Mouse (Mus musculus): ENCODE results near the gene Trhr2.
"Not testable (repeated sequence)": the region's sequence is repeated elsewhere in the genome, so short reads cannot be mapped to it uniquely, and the experiment has no call there.

Trhr2 gene

DNA sequence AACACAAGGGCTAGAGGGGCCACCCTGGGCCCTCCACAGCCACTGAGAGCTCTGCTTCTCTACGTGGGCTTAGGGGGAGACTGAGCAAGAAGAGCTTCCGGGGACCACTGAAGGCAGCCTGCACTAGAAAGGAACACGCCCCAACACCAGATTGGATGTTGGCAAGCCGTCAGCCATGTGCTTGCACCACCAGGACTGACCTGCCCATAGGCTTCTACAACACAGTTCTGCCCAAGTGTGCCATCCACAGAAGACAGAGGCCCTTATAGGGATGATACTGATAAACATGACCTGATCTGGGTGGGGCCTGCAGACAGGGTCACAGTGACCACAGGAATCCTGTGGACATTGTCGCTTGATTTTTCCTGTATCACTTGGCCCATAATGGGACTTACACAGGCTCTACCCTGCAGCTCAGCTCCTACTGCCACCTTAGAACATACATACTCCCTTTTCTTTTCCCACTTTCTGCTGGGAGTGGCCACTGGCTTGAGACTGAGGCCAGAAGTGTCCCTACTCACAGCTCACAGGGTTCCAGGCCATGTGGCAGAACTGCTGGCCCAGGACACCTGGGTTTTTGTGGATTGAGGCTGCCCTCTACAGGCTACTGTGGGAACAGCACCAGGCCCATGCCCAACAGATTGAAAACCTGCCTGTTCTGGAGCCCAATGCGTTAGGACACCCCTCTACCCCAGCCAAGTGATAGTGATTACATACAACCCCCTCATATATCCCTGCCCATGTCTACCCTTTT, 27.6 kb downstream of the Trhr2 start:
- peak; percentile 60 to 77 for DNase-seq (ENCODE audit: low spot score in 2 of 2)

DNA sequence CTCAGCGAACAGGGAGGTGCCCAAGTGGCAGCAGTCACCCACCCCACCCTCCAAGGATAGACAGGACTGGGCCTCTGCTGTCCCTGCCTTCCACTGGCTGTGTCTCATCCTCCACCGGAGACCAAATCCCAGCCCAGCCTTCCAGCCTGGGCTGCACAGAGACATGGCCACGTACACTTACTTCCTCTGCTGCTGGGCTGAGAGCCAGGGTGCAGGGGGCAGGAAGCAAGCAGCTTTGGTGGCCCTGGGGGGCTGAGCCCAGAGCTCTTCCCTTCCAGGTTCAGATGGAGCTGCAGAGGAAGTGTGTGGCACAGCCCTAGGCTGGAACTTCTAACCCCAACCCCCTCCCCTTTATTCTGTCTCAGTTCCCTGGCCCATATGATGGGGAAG, 29.4 kb downstream of the Trhr2 start:
- DNase-seq (ENCODE audit: low spot score in 2 of 2) = no peak

DNA sequence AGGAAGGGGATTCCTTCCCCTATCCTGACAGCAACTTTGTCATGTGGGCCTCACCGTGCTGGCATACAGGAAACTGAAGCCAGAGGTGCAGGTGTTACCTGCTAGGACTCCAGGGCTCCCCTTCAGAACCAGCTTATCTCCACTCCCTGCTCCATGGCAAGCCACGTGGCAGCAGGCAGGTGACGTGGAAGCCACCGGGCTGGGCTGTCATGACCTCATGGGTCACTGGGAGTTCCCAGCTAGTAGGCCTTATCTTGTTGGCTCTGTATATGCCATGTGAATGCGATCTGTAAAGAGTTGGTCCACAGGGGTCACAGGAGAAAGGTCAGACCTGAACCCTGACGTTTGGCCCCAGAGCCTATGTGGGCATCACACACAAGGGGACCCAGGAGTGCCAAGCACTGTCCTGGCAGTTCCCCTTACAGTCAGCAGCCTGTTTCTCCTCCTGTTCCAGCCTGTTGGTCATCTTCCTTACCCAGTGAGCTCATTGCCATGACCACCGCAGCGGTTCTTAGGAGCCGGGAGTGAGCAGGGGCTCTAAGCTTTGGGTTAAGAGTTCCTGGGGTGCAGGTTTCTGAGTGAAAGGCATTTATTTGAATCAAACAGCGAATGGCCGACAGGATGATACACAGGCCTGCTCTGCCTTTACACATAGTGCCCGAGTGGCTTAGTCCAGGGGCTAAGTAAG, 30.0 kb downstream of the Trhr2 start:
- no peak for DNase-seq (ENCODE audit: low spot score in 2 of 2)

DNA sequence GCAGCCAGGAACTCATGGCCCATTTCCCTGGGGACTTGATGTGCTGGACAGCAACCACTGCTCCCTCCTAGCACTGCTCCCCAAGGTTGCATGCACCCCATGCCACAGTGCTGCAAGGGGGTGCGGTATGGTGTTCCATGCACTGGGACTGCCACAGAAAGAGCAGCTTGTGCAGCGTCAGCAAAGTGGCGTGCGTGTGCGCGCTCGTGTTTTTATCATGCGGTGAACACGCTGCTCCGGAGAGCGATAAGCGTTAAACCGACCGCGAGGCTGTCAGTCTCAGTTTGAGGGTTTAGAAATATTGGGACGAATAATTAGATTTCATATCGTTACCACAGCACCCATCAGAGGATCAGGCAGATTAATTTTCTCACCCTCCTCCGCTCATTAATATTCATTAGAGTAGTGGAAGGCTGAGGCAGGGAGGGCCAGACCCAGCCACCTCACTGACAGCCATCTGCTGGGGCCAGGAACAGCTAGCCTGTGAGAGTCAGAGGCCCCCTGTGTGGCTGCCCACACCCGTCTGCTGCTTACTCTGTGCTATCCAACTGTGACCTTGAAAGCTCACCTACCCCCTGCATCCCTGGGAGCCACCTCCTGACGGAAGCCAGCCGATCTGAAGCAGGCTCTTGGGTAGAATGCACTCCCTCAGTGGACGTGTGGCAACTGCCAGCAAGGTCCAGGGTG, 30.9 kb downstream of the Trhr2 start:
- no peak for DNase-seq (ENCODE audit: low spot score in 2 of 2)

DNA sequence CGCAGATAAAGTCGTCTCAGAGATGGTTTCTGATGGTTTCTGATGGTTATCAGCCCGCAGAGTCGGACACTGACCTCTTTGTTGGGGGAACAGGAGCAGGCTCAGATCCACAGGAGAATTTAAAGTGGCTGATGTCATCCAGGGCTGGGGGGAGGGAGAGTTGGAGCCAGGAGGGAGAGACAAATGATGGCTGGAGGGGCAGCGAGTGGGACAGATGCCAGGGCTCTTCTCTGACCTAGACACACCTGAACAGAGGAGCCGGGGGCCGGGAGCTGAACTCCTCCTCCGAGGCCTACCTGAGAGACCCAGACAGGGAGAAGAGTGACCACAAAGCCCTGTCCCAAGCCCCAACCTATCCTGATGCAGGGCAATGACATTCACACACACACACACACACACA, 31.5 kb downstream of the Trhr2 start:
- no peak for DNase-seq (ENCODE audit: low spot score in 2 of 2)

DNA sequence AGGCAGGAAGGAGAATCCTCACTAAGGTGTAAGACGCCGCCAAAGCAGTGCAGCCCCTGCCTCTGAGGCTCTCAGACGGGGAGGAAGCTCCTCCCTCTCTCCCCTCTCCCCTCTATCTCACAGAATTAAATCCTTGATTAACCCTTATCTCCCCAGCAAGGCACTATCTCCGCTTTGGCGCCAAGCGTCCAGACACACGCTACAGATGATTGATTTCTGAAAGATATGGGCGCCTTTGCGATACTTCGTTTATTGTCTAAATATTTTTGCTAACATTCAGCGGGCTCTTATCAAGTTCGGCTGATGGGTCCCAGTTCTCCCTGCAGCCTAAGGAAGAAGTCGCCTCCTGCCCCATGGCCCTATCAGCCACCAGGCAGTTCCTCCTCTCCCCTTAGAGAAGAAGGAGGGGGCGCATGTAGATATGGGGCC, 34.4 kb downstream of the Trhr2 start:
- no peak for DNase-seq (ENCODE audit: low spot score in 2 of 2)

DNA sequence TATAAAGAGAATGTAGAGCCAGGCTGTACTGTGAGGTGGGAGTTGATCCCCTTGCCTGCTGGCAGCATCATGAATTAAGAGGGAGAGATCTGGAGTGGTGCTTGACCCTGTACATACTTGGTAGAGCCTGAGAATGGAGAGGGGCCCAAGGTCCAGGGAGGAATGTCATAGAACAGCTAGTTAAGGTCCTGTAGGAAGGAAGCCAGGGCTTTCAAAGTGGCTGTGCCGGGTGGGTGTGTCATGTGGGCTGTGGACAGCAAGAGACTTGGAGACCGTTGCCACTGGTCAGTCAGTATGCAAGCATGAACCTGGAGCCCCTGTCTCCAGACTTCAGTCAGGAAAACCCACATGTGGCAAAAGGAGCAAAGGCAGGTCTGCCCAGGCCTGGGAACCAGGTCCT, 35.4 kb downstream of the Trhr2 start:
- DNase-seq (ENCODE audit: low spot score in 2 of 2) = no peak

DNA sequence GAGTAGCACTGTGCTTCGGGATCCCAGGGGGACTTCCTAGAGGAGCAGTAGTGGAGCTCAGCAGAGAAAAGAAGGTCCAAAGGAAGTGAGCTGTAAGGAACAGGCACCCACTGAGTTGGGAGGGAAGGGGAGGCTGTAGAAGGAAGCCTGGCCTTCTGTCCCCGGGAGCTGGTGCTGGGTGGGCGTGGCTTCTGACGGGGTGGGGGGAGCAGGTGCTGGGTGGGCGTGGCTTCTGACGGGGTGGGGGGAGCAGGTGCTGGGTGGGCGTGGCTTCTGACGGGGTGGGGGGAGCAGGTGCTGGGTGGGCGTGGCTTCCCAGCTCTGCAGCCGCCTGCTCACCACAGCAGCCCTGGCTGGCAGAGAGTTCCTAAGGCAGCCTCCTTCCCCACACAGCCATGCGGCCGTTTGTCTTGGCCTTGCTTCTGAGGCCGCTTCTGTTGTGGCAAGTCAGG, 36.6 kb downstream of the Trhr2 start:
- not testable (repeated sequence) for DNase-seq (ENCODE audit: low spot score in 2 of 2)

DNA sequence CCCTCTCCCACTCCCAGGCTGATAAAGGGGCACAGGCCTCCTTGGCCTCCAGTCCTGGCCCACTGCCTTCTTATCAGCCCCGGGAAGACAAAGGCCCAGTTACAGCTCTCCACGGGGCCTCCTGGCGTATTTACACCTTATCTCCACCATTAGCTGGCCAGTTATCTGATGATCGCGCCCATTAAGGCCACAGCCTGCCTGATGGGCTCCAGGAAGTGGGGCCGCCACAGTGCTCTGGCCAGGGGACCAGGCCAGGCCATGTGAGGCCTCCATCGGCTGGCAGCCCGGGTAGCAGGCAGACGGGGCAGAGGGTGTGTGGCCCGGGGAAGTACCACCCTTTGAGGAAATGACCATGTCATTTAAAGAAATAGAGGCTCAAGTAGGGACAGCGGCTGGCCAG, 37.8 kb downstream of the Trhr2 start:
- no peak for DNase-seq (ENCODE audit: low spot score in 2 of 2)

DNA sequence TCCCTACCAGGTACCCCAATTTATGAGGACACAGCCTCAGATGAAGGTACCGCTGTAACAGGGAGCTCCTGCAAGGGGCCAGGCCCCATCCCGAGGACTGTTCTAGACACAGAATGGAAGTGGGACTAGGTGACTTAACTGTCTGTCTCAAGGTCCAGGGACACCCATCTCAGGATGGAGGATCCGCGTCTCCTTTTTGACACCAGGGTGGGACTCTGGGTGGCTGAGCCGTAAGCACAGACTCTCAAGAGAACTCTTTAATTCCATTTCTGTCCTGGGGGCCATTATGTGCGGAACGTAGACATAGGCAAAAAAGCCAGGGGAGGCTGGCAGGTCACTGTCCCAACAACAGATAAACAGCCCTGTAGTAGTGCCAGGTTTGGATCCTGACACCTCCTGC, 38.4 kb downstream of the Trhr2 start:
- DNase-seq (ENCODE audit: low spot score in 2 of 2) = no peak

DNA sequence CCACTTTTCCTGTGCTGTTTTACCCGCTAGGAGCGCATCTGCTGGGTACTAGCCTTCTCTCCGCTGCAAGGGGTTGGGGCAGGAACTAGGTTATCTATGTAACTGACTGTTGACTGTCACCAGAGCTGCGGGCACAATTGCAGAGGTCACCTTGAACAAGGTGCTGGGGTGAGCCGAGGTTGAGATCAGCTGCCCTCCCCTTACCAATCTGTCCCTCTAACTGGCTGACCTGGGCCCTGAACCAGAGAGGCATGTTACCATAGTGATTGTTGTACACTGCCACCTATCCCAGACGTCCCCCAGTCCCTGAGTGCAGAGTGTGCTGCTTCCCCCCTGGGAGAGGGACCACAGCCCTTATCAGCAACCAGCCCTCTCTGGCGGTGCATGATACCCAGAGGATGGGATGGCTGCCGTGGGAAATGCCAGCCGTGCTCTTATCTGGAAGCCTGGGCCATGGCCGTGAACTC, 39.1 kb downstream of the Trhr2 start:
- no peak for DNase-seq (ENCODE audit: low spot score in 2 of 2)

DNA sequence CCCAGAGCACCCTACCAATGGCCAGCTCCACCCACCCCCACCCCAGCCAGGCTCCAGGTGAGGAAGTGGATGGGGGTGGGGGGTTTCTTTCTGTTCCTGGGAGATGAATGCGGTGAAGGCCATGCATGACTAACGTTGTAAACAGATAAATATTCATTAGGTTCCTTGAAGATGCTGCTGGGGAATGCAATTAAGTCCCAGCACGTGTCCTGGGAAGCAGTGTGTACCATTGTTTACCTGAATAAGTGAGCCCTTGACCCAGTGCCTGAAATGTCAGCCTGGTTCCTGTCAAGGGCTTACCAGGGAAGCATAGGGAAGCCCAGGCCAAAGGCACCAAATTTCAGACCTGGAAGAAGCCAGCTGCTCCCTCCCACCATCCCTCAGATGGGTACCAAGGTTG, 40.0 kb downstream of the Trhr2 start:
- no peak for DNase-seq (ENCODE audit: low spot score in 2 of 2)

DNA sequence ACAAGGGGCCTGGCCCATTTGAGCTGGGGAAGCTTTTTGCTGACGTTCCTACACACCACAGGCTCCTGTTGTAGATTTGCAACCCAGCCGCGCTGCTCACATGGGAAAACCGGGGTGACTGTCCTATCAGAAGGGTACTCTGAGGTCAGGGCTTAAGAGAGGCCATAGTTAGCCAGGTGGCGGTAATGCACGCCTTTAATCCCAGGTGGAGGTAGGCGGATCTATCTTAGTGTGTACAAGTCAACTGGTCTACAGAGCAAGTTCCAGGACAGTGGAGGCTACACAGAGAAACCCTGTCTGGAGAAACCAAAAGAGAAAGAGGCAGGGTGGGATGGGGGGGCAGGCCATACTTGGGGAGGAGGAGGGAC, 40.9 kb downstream of the Trhr2 start:
- no peak for DNase-seq (ENCODE audit: low spot score in 2 of 2)

DNA sequence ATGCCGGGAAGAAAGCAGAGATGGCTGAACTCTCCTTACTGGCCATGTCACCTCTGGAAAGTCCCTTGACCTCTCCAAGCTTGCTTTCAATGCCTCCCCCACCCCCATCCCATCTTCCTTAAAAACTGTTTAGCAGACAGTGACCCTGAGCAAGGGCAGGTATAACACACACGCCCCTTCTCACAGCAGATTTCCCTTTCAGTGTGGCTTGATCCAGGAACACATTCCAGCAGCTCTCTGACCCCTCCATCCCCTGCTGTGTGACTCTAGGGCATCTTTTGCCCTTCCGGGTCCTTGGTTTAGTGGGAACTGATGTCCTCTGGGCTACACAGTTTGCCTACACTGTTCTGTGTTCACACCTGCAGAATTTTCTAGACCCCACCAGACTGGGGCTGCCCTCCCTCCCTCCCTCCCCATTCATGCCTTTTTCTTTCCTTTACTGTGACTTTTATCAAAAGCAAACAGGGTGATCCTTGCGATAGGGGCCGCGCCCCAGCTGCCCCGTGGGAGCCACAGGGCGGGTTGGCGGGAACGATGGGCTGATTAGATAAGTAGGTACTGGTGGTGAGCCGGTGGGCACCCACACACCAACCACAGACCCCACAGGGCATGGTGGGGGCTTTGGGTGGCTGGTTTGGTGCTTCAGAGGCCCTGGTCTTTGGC, 41.4 kb downstream of the Trhr2 start:
- no peak for DNase-seq (ENCODE audit: low spot score in 2 of 2)

DNA sequence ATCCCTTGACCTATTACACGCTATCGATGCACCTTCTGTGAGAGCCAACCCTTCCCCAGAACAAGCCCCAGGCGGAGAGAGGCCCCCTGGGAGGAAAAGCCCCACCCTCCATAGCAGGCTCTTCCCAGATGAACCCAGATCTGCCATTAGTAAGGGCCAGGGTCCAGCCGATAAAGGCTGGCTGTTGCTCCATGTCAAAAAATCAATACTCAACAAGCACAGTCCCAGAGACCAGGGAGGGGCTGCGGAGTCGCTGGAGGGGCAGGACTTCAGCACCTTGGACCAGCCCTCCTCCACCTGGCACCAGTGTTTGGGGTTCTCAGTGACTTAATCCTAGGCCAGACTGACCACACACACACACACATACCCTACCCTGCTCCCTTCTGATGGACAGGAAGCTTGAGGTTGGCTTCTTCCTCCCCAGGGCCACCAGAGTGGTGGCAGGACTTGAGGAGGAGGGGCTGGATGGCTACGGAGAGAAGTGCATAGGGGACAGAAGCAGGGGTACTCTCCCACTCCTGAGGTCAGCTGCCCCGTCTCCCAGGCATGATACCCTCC, 42.5 kb downstream of the Trhr2 start:
- no peak for DNase-seq (ENCODE audit: low spot score in 2 of 2)

DNA sequence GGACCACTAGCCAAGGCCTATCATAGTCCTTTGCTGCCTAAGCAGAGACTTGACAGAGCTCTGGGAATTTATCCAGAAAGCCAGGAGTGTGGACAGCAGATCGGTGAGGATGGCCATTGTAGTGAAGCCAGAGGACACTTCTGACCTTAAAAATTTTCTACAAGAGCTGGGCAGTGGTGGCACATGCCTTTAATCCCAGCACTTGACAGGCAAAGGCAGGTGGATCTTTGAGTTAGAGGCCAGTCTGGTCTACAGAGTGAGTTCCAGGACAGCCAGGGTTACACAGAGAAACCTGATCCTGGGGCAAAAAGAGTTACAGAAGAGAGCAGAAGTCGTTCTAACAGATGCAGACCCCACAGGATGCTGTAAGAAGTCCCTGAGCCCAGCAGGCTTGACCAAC, 44.1 kb downstream of the Trhr2 start:
- DNase-seq (ENCODE audit: low spot score in 2 of 2) = no peak

DNA sequence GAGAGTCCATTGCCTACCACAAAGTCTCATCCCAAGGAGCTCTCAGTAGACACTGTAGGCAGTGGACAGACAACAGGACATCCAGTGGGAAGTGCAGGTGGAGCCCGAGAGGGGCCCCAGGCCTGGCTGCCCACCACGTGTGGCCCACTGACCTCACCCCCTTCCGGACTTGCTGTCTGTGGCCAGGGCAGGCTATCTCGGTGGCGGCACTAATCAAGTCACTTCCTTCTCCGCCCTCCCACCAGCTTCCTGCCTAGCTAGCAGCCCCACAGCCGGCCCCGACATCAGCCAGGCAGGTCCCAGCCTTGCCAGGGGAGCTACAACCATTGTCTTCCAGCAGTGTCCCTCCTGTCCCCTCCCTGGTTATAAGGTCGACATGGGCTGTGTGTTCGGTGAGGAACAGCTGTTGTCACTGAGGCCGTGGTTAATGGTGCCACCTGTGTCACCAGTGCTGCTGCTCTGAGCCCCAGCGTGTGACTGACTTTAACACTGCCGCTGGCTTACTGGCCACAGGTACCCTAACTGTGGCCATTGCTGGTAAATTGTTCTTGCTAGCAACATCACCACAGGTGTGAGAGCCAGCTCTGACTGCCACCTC, 45.5 kb downstream of the Trhr2 start:
- DNase-seq (ENCODE audit: low spot score in 2 of 2) = no peak

DNA sequence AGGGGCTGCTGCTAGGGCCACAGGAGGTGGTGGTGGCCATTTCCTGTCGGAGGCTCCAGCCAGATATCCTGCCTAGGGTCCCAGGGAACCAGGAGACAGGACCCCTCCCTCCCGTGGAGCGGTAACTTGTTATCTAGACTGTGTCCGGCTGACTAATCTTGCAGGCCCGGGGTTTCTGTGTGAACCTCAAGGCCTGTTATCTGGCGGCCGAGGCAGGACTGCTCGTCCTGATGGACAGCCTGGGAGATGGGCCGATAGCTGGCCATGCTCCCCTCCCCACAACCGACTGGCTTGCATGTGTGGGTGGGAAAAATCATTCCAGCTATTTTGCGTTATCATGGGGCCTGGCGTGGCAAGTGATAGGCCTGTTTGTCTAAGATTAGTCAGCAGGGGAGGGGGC, 47.2 kb downstream of the Trhr2 start:
- DNase-seq (ENCODE audit: low spot score in 2 of 2) = no peak

DNA sequence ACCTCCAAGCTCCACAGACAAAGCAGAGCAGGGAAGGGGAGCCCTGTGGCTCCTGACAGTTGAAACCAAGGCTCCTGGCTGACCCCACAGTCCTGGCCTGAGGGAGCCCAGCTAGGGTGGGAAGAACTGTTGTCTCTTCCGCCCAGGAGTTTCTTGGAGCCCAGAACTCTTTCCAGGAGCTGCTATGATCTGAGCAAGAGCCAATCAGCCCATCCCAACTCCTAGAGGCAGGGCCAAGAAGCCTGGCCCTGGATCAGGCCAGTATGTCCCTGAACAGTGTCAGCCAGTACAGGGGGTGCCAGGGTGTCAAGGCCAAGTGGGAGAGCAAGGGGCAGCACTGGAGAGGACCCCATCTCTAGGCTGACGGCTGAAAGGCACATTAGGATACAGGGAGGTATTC, 48.0 kb downstream of the Trhr2 start:
- DNase-seq (ENCODE audit: low spot score in 2 of 2) = no peak

DNA sequence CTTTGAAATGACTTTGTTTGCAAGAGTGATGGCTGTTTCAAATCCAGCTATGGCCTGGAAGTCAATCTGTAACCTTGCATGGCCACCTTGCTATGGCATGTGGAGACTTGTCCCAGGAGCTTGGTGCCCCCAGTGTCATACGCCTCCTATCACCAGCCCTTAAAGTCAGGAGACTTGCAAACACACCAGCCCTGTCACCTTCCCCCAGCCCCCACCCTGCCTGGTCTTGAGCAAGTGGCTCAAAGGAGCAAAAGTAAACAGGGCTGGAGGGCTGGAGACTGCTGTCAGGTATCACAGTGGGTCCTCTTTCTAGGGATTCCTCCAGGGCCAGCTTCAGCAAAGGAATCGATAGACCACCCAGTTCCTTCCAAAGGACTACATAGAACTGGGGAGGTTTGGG, 49.4 kb downstream of the Trhr2 start:
- no peak for DNase-seq (ENCODE audit: low spot score in 2 of 2)

DNA sequence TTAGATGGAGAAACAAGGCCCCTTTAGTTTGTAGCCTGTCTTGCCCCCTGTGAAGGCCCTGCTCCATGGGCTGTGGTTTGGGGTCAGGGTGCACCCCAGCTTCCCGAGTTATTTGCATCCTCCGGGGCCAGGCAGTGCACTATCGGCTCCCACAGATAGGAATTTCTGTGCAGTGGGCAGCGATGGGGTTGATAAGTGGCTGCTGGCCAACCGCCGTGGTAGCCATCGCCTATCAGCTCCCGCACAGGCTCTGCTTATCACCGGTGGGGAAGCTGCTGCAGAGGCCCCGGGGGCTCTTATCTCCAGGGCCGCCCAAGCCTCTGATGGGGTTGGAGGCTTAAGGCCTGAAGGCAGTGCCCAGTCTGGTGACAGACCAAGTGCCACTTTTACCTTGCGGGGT, 51.3 kb downstream of the Trhr2 start:
- DNase-seq (ENCODE audit: low spot score in 2 of 2) = no peak

DNA sequence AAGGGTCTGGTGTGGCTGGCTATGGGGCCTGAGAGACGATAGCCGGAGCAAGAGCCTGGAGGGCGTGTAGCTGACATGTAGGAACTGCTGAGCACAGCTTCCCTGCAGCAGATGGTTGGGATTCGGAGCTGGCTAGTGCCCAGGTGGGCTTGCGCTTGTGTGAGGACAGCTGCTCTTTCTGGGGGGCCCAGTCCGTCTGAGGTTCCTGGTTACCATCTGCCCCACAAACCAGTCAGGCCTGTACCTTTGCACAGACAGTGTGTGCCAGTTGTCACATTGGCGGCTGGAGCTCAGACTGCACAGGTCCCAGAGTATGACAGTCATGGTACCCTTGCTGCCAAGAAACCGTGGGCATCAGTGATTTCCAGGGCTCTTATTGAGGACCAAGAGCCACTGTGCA, 52.7 kb downstream of the Trhr2 start:
- no peak for DNase-seq (ENCODE audit: low spot score in 2 of 2)

Data from frontal cortex, postnatal 10 days (tissue).